Mouse (Mus musculus) T-helper 1 cell (primary cell): ENCODE results near the gene Gm17324.
"Not testable (repeated sequence)": the region's sequence is repeated elsewhere in the genome, so short reads cannot be mapped to it uniquely, and the experiment has no call there.

Source experiments
- in situ Hi-C: fragments of 300-600 bp; cut with MboI, MseI; formaldehyde crosslinking; loops from one replicate; pipeline ENCODE4 v1.15.1; 2025; ENCODE audit warnings: high pct_unique_total_duplicates

The Gm17324 gene

GRCm38 (mm10) chr9:78447973-78448873 lies at the start of gene Gm17324, which contains the start of gene Mto1:
TSS of gene Gm17324 (minus strand) at chr9:78448786.
TSS of gene Mto1 (plus strand) at chr9:78448208.
- in situ Hi-C loops = no loop called here

- in situ Hi-C loops = no loop called here
These were observed 44.6 kb upstream of the Gm17324 start for GRCm38 (mm10) chr9:78493171-78493570.

GRCm38 (mm10) chr9:78492254-78492653 lies 43.7 kb upstream of the Gm17324 start:
- in situ Hi-C loops = no loop called here

GRCm38 (mm10) chr9:78491169-78491568 lies 42.6 kb upstream of the Gm17324 start:
- in situ Hi-C loops = no loop called here

GRCm38 (mm10) chr9:78488890-78489420 lies 40.4 kb upstream of the Gm17324 start, which contains the start of gene Eef1a1:
TSS of gene Eef1a1 (minus strand) at chr9:78489151.
- in situ Hi-C loops = no loop called here

- in situ Hi-C loops = not testable (repeated sequence)
These were observed 39.4 kb upstream of the Gm17324 start for GRCm38 (mm10) chr9:78488021-78488420.

- in situ Hi-C loops = loop anchor here (5.0 kb wide), 1 partner anchor 38 kb away; no protein-coding TSS in a partner anchor
These were observed 36.1 kb upstream of the Gm17324 start for GRCm38 (mm10) chr9:78484660-78485059.

- in situ Hi-C loops = loop anchor here (5.0 kb wide), 1 partner anchor 40 kb away; no protein-coding TSS in a partner anchor
These were observed 33.8 kb upstream of the Gm17324 start for GRCm38 (mm10) chr9:78482386-78482785.

GRCm38 (mm10) chr9:78481423-78482331 lies 33.1 kb upstream of the Gm17324 start:
- in situ Hi-C loops = loop anchor here (5.0 kb wide), 1 partner anchor 41 kb away; no protein-coding TSS in a partner anchor

GRCm38 (mm10) chr9:78480706-78481358 lies 32.2 kb upstream of the Gm17324 start:
- in situ Hi-C loops = loop anchor here (5.0 kb wide), 1 partner anchor 41 kb away; no protein-coding TSS in a partner anchor

GRCm38 (mm10) chr9:78480227-78480626 lies 31.6 kb upstream of the Gm17324 start:
- in situ Hi-C loops = loop anchor here (5.0 kb wide), 1 partner anchor 42 kb away; no protein-coding TSS in a partner anchor

GRCm38 (mm10) chr9:78479308-78479707 lies 30.7 kb upstream of the Gm17324 start:
- in situ Hi-C loops = not testable (repeated sequence)

GRCm38 (mm10) chr9:78478009-78478605 lies 29.5 kb upstream of the Gm17324 start:
- in situ Hi-C loops = not testable (repeated sequence)

GRCm38 (mm10) chr9:78477021-78477551 lies 28.5 kb upstream of the Gm17324 start:
- in situ Hi-C loops = no loop called here

GRCm38 (mm10) chr9:78476531-78477020 lies 28.0 kb upstream of the Gm17324 start:
- in situ Hi-C loops = no loop called here

- in situ Hi-C loops = no loop called here
These were observed 27.3 kb upstream of the Gm17324 start for GRCm38 (mm10) chr9:78475873-78476272.

- in situ Hi-C loops = no loop called here
These were observed 26.8 kb upstream of the Gm17324 start for GRCm38 (mm10) chr9:78475383-78475780.

GRCm38 (mm10) chr9:78474771-78475382 lies 26.3 kb upstream of the Gm17324 start:
- in situ Hi-C loops = no loop called here

- in situ Hi-C loops = no loop called here
These were observed 25.7 kb upstream of the Gm17324 start for GRCm38 (mm10) chr9:78474270-78474669.

GRCm38 (mm10) chr9:78473588-78473987 lies 25.0 kb upstream of the Gm17324 start:
- in situ Hi-C loops = no loop called here
